Mouse (Mus musculus): ENCODE measurements around the gene Sh2d6.

GRCm38 (mm10) chr6:72519303-72519702 is 2.2 kb downstream of the Sh2d6 start:
- TF ChIP-seq GATA1 (IDR thresholded peaks at IDR 0.05; ENCODE audit: low read length) (no peak), TAL1 (IDR thresholded peaks at IDR 0.05; ENCODE audit: low read length) (no peak)

All from erythroblast, embryonic 14.5 days (primary cell).